Mouse (Mus musculus) heart, embryonic 15.5 days (tissue): ENCODE measurements around the gene Gm45837. TPM values are rescaled to one million over a fixed set of nuclear protein-coding genes. Genes with fewer than 3 reads are reported as not detected.

ENCODE experiments used
- ATAC-seq: fragments of 200-750 bp; cut with Nextera tagmentation; replicated peaks from 2 replicates; pipeline ENCODE4 v1.8.0; 2017; ENCODE audit warnings: low read depth, moderate TSS enrichment; ENCODE audit not compliant: insufficient number of reproducible peaks, insufficient read depth, low FRiP score
- H3K27ac ChIP-seq: fragments of 300-500 bp; sonication (generic); 2 replicates; pipeline ENCODE4 v1.5.1; 2015; ENCODE audit warnings: mild to moderate bottlenecking, inconsistent platforms
- H3K27me3 ChIP-seq: fragments of 300-500 bp; sonication (generic); 2 replicates; pipeline ENCODE4 v1.6.1; 2015; ENCODE audit warnings: inconsistent platforms
- H3K36me3 ChIP-seq: fragments of 300-500 bp; sonication (generic); 2 replicates; pipeline ENCODE4 v1.6.1; 2015; ENCODE audit warnings: mild to moderate bottlenecking, inconsistent platforms
- H3K4me1 ChIP-seq: fragments of 300-500 bp; sonication (generic); replicated peaks from 2 replicates; pipeline ENCODE4 v1.6.1; 2015; ENCODE audit warnings: inconsistent platforms
- H3K4me2 ChIP-seq: fragments of 300-500 bp; sonication (generic); 2 replicates; pipeline ENCODE4 v1.6.1; 2015; ENCODE audit warnings: inconsistent platforms, mild to moderate bottlenecking, moderate library complexity
- H3K4me3 ChIP-seq: fragments of 300-500 bp; sonication (generic); 2 replicates; pipeline ENCODE4 v1.5.1; 2015; ENCODE audit warnings: mild to moderate bottlenecking, inconsistent platforms
- H3K9ac ChIP-seq: fragments of 300-500 bp; sonication (generic); 2 replicates; pipeline ENCODE4 v1.6.1; 2015; ENCODE audit warnings: mild to moderate bottlenecking, inconsistent platforms
- H3K9me3 ChIP-seq: fragments of 300-500 bp; sonication (generic); replicated peaks from 2 replicates; pipeline ENCODE4 v1.6.1; 2016; ENCODE audit warnings: inconsistent platforms
- WGBS: fragments of 180-500 bp; shearing (Covaris S2); methylation state at CpG from one replicate; pipeline ENCODE4 v1.1.7; 2015; ENCODE audit warnings: mixed read lengths; 5-methylcytosine and 5-hydroxymethylcytosine counted together
- polyA plus RNA-seq: library from polyadenylated mRNA; unstranded; fragments of >200 nt; fragmentation: Nextera tagmentation; extraction: Ambion mirVana; gene quantifications from 2 replicates; pipeline ENCODE4 v1.2.1, GENCODE M21; 2015

Gene Gm45837
- polyA plus RNA-seq, 1 experiment from 2014 or later: not detected

GRCm38 (mm10) chr7:101466581-101467081 lies 55.9 kb downstream of the Gm45837 start:
- ATAC-seq: peak; percentile 63
- Histone ChIP-seq H3K27ac (peak overlapping the region; percentile 70; the same call in 1 of the 2 replicates), H3K9me3 (no peaks in the 10 kb centered on the region), H3K4me1 (peaks cover 62% of the 10 kb centered on the region), H3K27me3 (peaks cover under 1% of the 10 kb centered on the region; the same call in 1 of the 2 replicates), H3K4me3 (no peak overlapping the region), H3K36me3 (no peaks in the 10 kb centered on the region), H3K9ac (no peak overlapping the region), H3K4me2 (no peak overlapping the region)
- 69% methylated on average over 6 of the region's 6 CpGs for WGBS

DNA sequence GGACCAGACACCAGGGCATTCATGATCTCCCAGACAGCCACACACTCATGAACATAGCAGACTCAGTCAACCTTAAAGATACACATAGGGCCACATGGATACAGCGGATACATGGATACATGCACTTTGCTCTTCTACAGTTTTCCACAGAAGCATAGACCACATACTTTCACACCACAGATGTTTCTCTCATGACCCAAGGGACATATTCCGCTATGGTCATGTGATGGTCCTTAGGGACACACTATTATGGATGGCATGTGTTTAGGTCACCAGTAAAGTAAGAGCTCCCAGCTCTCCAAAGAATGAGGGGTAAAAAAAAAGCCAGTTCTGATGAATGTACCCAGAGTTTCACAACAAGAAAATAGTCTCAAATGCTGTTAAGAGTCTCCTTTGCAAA lies 60.7 kb downstream of the Gm45837 start:
- Histone ChIP-seq H3K4me2 (no peak overlapping the region), H3K4me3 (no peak overlapping the region), H3K4me1 (peaks cover 44% of the 10 kb centered on the region), H3K9ac (no peak overlapping the region), H3K27me3 (no peaks in the 10 kb centered on the region), H3K9me3 (no peaks in the 10 kb centered on the region), H3K27ac (no peak overlapping the region), H3K36me3 (no peaks in the 10 kb centered on the region)
- no peak for ATAC-seq
- 84% methylated on average over 2 of the region's 2 CpGs for WGBS

- Histone ChIP-seq H3K4me3 (no peak overlapping the region), H3K27ac (peak overlapping the region; percentile 10), H3K4me1 (peaks cover 38% of the 10 kb centered on the region), H3K9me3 (no peaks in the 10 kb centered on the region), H3K4me2 (no peak overlapping the region), H3K9ac (no peak overlapping the region), H3K36me3 (no peaks in the 10 kb centered on the region), H3K27me3 (no peaks in the 10 kb centered on the region)
- ATAC-seq: no peak
- WGBS: 77% methylated on average over 3 of the region's 3 CpGs
These were observed 61.3 kb downstream of the Gm45837 start for GRCm38 (mm10) chr7:101471968-101472480.

GRCm38 (mm10) chr7:101472598-101473558 lies 62.2 kb downstream of the Gm45837 start:
- H3K36me3 ChIP-seq: no peaks in the 10 kb centered on the region
- H3K27me3 ChIP-seq: no peaks in the 10 kb centered on the region
- H3K9ac ChIP-seq: no peak overlapping the region
- peak; percentile 47; the same call in 1 of the 2 replicates for ATAC-seq
- no peaks in the 10 kb centered on the region for H3K9me3 ChIP-seq
- H3K4me3 ChIP-seq: no peak overlapping the region
- H3K4me2 ChIP-seq: no peak overlapping the region
- H3K4me1 ChIP-seq: peaks cover 34% of the 10 kb centered on the region
- 27% methylated on average over 10 of the region's 10 CpGs for WGBS
- peak overlapping the region; percentile 10 for H3K27ac ChIP-seq

DNA sequence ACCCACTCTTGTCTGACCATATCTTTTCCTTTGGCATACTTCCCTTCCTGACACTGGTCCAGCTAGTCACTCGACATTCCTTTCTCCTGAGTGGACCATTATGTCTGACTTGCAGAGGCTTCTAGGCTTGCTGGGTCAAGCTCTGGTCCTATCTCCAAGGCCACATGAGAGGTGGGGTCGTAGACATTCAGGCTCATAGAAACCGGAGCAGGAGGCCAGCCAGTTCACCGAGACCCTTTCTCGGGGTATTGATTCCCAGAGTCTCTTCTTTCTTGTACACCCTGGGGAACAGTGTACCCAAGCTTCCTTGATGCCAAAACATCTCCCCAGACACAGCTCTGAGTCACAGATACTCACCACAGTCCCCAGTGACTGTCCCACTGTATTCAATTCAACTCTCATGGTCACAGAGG lies 63.7 kb downstream of the Gm45837 start:
- no peaks in the 10 kb centered on the region for H3K36me3 ChIP-seq
- H3K4me1 ChIP-seq: peaks cover 33% of the 10 kb centered on the region
- no peak overlapping the region for H3K4me2 ChIP-seq
- 63% methylated on average over 5 of the region's 5 CpGs for WGBS
- ATAC-seq: no peak
- H3K27me3 ChIP-seq: no peaks in the 10 kb centered on the region
- no peak overlapping the region for H3K9ac ChIP-seq
- no peak overlapping the region for H3K4me3 ChIP-seq
- H3K9me3 ChIP-seq: no peaks in the 10 kb centered on the region
- H3K27ac ChIP-seq: no peak overlapping the region

- 71% methylated on average over 3 of the region's 3 CpGs for WGBS
These were observed 65.3 kb downstream of the Gm45837 start for GRCm38 (mm10) chr7:101476028-101476427.

DNA sequence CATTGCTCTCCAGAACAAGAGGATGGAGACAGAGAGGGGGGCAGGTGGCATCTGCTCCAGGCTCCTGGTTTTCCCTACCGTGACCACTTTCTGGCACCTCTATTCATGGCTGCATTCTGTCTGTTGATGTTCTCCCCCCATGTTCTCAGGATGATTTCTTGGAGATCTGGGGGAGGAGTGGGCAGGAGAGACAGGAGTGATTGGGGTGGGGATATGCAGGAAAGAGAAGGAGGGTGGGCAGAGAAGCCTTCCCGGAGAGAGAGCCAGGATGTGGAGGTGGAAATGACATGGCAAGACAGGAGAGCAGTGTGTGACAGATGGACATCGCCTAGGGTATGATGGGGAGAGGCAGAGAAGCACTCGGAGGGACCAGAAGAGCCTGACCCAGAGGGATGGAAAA lies 65.8 kb downstream of the Gm45837 start:
- peaks cover 27% of the 10 kb centered on the region for H3K4me1 ChIP-seq
- no peak overlapping the region for H3K4me3 ChIP-seq
- no peaks in the 10 kb centered on the region for H3K27me3 ChIP-seq
- ATAC-seq: no peak
- no peak overlapping the region for H3K9ac ChIP-seq
- no peaks in the 10 kb centered on the region for H3K36me3 ChIP-seq
- H3K4me2 ChIP-seq: no peak overlapping the region
- WGBS: 60% methylated on average over 4 of the region's 4 CpGs
- no peaks in the 10 kb centered on the region for H3K9me3 ChIP-seq
- H3K27ac ChIP-seq: no peak overlapping the region

More at GRCm38 (mm10) chr7:101476028-101476427, 65.3 kb downstream of the Gm45837 start:
- H3K4me2 ChIP-seq: no peak overlapping the region
- no peaks in the 10 kb centered on the region for H3K27me3 ChIP-seq
- no peak overlapping the region for H3K9ac ChIP-seq
- H3K4me1 ChIP-seq: peaks cover 30% of the 10 kb centered on the region
- no peak for ATAC-seq
- H3K27ac ChIP-seq: no peak overlapping the region
- H3K9me3 ChIP-seq: no peaks in the 10 kb centered on the region
- H3K4me3 ChIP-seq: no peak overlapping the region
- H3K36me3 ChIP-seq: no peaks in the 10 kb centered on the region

GRCm38 (mm10) chr7:101477200-101477599 lies 66.5 kb downstream of the Gm45837 start:
- 37% methylated on average over 5 of the region's 5 CpGs for WGBS
- ATAC-seq: no peak
- Histone ChIP-seq H3K27me3 (peaks cover 5% of the 10 kb centered on the region; the same call in 1 of the 2 replicates), H3K4me2 (no peak overlapping the region), H3K27ac (no peak overlapping the region), H3K9ac (no peak overlapping the region), H3K4me1 (peaks cover 24% of the 10 kb centered on the region), H3K36me3 (no peaks in the 10 kb centered on the region), H3K9me3 (no peaks in the 10 kb centered on the region), H3K4me3 (no peak overlapping the region)

DNA sequence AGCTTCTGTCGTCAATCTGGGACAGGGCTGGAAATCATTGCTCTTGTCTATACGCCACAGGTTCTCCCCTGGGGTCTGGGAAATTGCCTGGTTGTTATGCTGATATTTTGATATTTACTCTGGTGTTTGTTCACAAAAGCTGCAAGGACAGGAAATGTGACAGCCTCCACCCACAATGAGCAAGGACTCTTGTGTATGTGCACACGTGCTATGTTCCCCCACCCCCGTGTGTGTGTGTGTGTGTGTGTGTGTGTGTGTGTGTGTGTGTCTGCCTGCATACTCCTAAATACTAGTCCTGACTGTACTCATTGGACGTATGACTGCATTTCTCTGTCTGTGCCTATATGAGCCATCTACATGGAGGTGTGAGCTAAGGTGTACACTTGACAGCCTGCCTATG lies 67.4 kb downstream of the Gm45837 start:
- H3K27me3 ChIP-seq: peaks cover 5% of the 10 kb centered on the region; the same call in 1 of the 2 replicates
- no peaks in the 10 kb centered on the region for H3K36me3 ChIP-seq
- no peak overlapping the region for H3K4me3 ChIP-seq
- no peak overlapping the region for H3K4me2 ChIP-seq
- no peak overlapping the region for H3K27ac ChIP-seq
- H3K9me3 ChIP-seq: no peaks in the 10 kb centered on the region
- no peak overlapping the region for H3K9ac ChIP-seq
- WGBS: 56% methylated on average over 5 of the region's 5 CpGs
- peaks cover 23% of the 10 kb centered on the region for H3K4me1 ChIP-seq
- no peak for ATAC-seq

DNA sequence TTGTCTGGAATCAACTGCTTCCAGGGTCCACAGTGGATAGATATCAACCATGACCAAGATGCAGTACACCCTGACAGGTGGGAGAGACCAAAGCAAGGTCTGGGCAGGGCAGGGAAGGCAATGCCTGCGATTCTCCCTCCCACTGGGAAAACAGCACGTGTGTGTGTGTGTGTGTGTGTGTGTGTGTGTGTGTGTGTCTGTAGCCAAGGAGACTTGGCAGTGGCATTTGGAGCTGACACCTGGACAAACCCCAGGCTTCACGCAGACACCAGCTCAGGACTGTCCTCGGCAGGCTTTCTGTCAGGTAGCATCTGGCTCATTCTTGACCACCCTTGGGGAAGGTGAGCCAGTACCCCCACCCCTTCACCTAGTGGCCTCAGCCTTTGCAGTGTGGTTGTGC lies 69.2 kb downstream of the Gm45837 start:
- no peak overlapping the region for H3K27ac ChIP-seq
- peaks cover 14% of the 10 kb centered on the region for H3K4me1 ChIP-seq
- no peaks in the 10 kb centered on the region for H3K36me3 ChIP-seq
- no peak overlapping the region for H3K4me3 ChIP-seq
- H3K9me3 ChIP-seq: no peaks in the 10 kb centered on the region
- no peak overlapping the region for H3K9ac ChIP-seq
- no peak for ATAC-seq
- WGBS: 56% methylated on average over 4 of the region's 4 CpGs
- H3K4me2 ChIP-seq: no peak overlapping the region
- H3K27me3 ChIP-seq: peaks cover 5% of the 10 kb centered on the region; the same call in 1 of the 2 replicates

DNA sequence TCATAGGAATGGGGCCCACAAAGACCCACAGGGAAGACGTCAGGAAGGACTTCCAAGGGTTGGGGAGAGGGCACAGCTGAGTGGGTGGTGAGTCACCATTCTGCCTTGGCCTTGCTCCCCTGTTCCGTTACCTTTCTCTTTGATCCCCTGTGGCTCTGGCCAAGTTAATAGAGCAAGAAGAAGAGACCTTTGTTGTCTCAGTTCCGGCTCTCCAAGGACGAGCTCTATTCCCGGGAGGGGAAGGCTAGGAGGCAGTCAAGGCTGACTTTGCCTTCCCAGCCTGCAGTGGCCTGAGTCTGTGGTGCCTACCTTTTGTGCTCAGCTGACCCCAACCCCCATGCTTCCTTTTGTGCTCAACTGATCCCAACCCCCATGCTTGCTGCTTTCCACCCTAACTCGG lies 70.0 kb downstream of the Gm45837 start:
- no peak overlapping the region for H3K4me2 ChIP-seq
- H3K9me3 ChIP-seq: no peaks in the 10 kb centered on the region
- peaks cover 5% of the 10 kb centered on the region; the same call in 1 of the 2 replicates for H3K27me3 ChIP-seq
- H3K27ac ChIP-seq: no peak overlapping the region
- no peak overlapping the region for H3K9ac ChIP-seq
- H3K4me3 ChIP-seq: no peak overlapping the region
- ATAC-seq: no peak
- H3K36me3 ChIP-seq: no peaks in the 10 kb centered on the region
- H3K4me1 ChIP-seq: peaks cover 14% of the 10 kb centered on the region
- WGBS: 67% methylated on average over 6 of the region's 6 CpGs
